Mouse (Mus musculus) forebrain, embryonic 12.5 days (tissue): ENCODE data around the gene Phlpp2. TPM values are rescaled to one million over a fixed set of nuclear protein-coding genes. Genes with fewer than 3 reads are reported as not detected.

Experiments
- ATAC-seq: fragments of 200-750 bp; cut with Nextera tagmentation; 2 replicates; pipeline ENCODE4 v1.8.0; 2017; ENCODE audit warnings: moderate TSS enrichment; ENCODE audit not compliant: low FRiP score
- H3K27ac ChIP-seq: fragments of 300-500 bp; sonication (generic); 2 replicates; pipeline ENCODE4 v1.5.1; 2016; ENCODE audit warnings: mild to moderate bottlenecking
- H3K27me3 ChIP-seq: fragments of 300-500 bp; sonication (generic); 2 replicates; pipeline ENCODE4 v1.6.1; 2016; ENCODE audit warnings: mild to moderate bottlenecking
- H3K36me3 ChIP-seq: fragments of 300-500 bp; sonication (generic); replicated peaks from 2 replicates; pipeline ENCODE4 v1.6.1; 2016; ENCODE audit warnings: mild to moderate bottlenecking
- H3K4me1 ChIP-seq: fragments of 300-500 bp; sonication (generic); 2 replicates; pipeline ENCODE4 v1.6.1; 2016
- H3K4me2 ChIP-seq: fragments of 300-500 bp; sonication (generic); 2 replicates; pipeline ENCODE4 v1.6.1; 2016; ENCODE audit warnings: mild to moderate bottlenecking, moderate library complexity
- H3K4me3 ChIP-seq: fragments of 300-500 bp; sonication (generic); replicated peaks from 2 replicates; pipeline ENCODE4 v1.5.1; 2016; ENCODE audit warnings: mild to moderate bottlenecking
- H3K9ac ChIP-seq: fragments of 300-500 bp; sonication (generic); 2 replicates; pipeline ENCODE4 v1.6.1; 2016; ENCODE audit warnings: mild to moderate bottlenecking
- H3K9me3 ChIP-seq: fragments of 300-500 bp; sonication (generic); 2 replicates; pipeline ENCODE4 v1.6.1; 2016
- WGBS: fragments of 180-500 bp; shearing (Covaris S2); methylation state at CpG from one replicate; pipeline ENCODE4 v1.1.7; 2016; 5-methylcytosine and 5-hydroxymethylcytosine counted together
- polyA plus RNA-seq: library from polyadenylated mRNA; unstranded; fragments of >200 nt; fragmentation: Nextera tagmentation; extraction: Ambion mirVana; gene quantifications from 2 replicates; pipeline ENCODE4 v1.2.1, GENCODE M21; 2016

Gene Phlpp2
- polyA plus RNA-seq, 1 experiment from 2014 or later: 3.9 TPM

- no peak overlapping the region for H3K9ac ChIP-seq
- no peak overlapping the region for H3K4me3 ChIP-seq
- no peak for ATAC-seq
- H3K4me1 ChIP-seq: no peaks in the 10 kb centered on the region
- no peaks in the 10 kb centered on the region for H3K27me3 ChIP-seq
- no peak overlapping the region for H3K4me2 ChIP-seq
- peaks cover 30% of the 10 kb centered on the region for H3K36me3 ChIP-seq
- no peak overlapping the region for H3K27ac ChIP-seq
- H3K9me3 ChIP-seq: no peaks in the 10 kb centered on the region
- 93% methylated on average over 3 of the region's 3 CpGs for WGBS
These were observed 38.6 kb downstream of the Phlpp2 start for GRCm38 (mm10) chr8:109906907-109907306.

DNA sequence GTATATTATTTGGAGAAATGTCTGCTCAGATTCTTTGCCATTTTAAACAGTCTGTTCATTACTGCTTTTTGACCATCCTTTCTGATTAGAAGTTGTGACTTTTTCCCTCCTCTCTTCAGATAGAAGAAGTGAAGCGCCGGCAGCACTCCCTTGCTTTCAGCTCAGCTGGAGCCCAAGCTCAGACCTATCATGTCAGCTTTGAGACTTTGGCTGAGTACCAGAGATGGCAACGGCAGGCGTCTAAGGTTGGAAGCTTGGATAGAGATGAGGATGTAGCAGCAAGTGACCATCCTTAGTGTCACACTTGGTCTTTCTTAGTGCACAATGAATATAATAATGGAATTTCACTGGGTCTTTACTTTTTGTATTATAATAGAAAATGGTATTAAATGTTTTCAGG, 39.0 kb downstream of the Phlpp2 start:
- 91% methylated on average over 4 of the region's 4 CpGs for WGBS

DNA sequence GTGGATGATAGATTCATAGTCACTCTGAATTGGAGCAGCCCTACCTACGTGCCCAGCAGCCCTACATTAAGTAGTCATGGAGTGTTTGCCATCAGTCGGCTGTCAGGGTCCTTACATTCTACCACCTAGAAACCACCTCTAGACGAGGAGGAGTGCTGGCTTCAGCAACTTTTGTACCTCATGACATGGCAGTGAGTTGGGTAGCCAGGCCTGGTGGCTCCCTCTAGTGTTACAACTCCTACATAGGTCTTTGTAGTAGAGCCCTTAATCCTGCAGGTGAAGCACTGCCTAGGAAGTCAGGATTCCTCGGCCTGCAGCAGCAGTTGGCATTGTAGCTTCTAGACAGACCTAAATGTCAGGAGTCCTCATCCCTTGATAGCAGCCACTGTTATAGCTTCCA, 48.9 kb downstream of the Phlpp2 start:
- Histone ChIP-seq H3K9ac (no peak overlapping the region), H3K4me1 (no peaks in the 10 kb centered on the region), H3K4me3 (no peak overlapping the region), H3K9me3 (no peaks in the 10 kb centered on the region), H3K27me3 (no peaks in the 10 kb centered on the region), H3K4me2 (no peak overlapping the region), H3K36me3 (peaks cover 55% of the 10 kb centered on the region), H3K27ac (no peak overlapping the region)
- WGBS: 56% methylated on average over 4 of the region's 4 CpGs
- ATAC-seq: no peak

More for the DNA sequence above, 39.0 kb downstream of the Phlpp2 start:
- no peaks in the 10 kb centered on the region for H3K27me3 ChIP-seq
- H3K4me2 ChIP-seq: no peak overlapping the region
- peaks cover 32% of the 10 kb centered on the region for H3K36me3 ChIP-seq
- no peak for ATAC-seq
- H3K4me1 ChIP-seq: no peaks in the 10 kb centered on the region
- H3K9me3 ChIP-seq: no peaks in the 10 kb centered on the region
- H3K9ac ChIP-seq: no peak overlapping the region
- H3K27ac ChIP-seq: no peak overlapping the region
- no peak overlapping the region for H3K4me3 ChIP-seq

DNA sequence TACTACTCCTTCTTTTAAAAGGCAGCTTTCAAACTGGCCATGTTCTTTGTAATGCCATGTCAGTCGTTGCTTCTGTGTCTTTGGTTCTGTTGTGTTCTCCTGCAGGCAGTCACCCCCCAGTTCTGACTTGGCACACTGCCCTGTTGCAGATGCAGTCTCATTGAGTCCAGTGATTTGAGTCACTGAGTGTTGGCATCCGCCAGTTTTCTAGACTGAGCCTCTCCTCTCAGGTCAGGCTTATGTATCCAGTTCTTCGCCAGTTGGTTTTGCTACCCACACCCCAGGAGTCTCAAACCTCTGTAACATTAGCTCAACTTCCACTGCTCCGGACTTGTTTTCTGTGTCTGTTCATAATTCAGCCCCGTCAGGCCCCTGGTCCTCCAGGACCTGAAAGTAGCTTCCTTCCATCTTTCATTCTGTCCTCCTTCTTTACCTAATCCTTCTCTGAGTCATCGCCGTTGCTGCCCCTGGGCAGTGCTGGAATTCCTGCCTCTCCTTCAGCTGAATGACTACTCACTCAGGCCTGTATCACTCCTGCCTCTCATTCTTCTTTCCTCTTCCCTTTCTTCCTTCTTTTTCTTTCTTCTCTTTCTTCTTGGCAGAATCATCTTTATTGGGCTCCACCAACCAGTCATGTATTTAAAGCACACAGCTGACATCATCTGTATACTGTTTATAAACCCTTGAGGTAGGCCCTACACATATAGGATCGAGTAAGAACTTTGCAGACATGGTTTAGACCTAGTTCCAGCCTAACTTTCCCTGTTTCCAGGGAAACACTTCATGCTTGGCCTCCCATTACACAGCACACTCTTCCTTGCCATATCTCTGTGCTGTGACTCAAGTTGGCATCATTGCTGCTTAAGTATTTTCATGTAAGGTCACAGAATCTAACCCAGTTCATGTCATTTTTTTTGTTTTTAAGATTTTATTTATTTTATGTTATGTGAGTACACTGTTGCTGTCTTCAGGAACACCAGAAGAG, 52.4 kb downstream of the Phlpp2 start:
- no peak overlapping the region for H3K9ac ChIP-seq
- peaks cover 44% of the 10 kb centered on the region for H3K36me3 ChIP-seq
- no peaks in the 10 kb centered on the region for H3K27me3 ChIP-seq
- no peaks in the 10 kb centered on the region for H3K4me1 ChIP-seq
- 90% methylated on average over 8 of the region's 8 CpGs for WGBS
- no peak for ATAC-seq
- no peaks in the 10 kb centered on the region for H3K9me3 ChIP-seq
- no peak overlapping the region for H3K27ac ChIP-seq
- H3K4me2 ChIP-seq: no peak overlapping the region
- no peak overlapping the region for H3K4me3 ChIP-seq

DNA sequence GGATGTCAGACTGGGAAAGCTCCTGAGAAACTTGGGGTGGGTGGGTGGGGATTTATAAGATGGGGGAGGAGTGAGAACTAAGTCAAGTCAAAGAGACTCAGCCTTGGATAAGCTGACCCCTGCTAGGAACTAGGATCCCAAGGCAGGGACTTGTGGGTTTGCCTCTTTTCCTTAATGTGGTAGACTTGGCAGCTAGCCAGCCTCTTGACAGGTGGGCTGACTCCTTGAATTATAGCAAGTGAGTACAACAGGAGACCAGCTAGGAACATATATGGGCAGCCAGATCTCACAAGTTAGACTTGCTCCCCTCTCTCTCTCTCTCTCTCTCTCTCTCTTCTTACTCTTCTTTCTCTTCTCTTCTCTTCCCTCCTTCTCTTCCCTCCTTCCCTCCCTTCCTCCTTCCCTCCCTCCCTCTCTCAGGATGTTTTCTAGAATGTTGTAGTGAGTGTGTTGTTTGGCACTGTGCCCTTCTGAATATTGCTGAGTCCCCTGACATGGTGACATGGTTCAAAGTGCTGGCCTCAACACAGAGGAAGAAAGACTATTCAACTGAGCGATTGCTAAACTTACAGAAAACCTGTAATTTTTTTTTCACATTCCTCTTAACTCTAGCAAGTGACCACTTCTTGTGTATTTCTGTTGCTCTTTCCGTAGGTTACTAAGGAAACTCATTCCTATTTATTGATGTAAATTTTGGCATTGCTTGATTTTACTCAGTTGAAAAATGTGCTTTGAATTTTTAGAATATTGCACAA, 73.4 kb downstream of the Phlpp2 start:
- ATAC-seq: no peak
- WGBS: 83% methylated on average over 2 of the region's 2 CpGs
- H3K27me3 ChIP-seq: no peaks in the 10 kb centered on the region
- H3K4me3 ChIP-seq: no peak overlapping the region
- no peak overlapping the region for H3K4me2 ChIP-seq
- no peak overlapping the region for H3K9ac ChIP-seq
- H3K36me3 ChIP-seq: peaks cover 55% of the 10 kb centered on the region
- H3K4me1 ChIP-seq: no peaks in the 10 kb centered on the region
- no peak overlapping the region for H3K27ac ChIP-seq
- H3K9me3 ChIP-seq: no peaks in the 10 kb centered on the region

DNA sequence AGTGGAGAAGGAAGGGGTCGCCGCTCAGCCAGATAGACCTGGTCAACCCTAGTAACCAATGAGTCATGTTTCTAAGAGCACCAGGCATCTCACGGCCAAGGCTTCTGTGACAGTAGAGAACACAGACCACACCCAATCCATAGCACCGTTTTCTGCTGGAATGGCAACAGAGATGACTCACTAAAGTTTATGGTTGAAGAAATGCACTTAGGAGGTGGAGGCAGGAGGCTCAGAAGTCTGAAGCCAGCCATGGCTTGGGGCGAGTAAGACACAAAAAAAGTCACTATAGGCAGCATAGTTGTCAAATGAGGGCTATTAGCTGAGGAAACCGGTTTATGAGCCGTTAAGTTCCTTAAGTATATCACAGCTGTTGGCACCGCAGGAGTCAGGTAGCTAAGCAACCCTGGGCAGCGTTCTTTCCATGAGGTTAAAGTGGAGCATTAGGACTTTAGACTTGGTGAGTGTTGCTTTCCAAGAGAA, 76.9 kb downstream of the Phlpp2 start:
- H3K36me3 ChIP-seq: peaks cover 28% of the 10 kb centered on the region
- ATAC-seq: no peak
- 68% methylated on average over 9 of the region's 9 CpGs for WGBS
- H3K27me3 ChIP-seq: peaks cover 16% of the 10 kb centered on the region; the same call in 1 of the 2 replicates
- no peak overlapping the region for H3K4me3 ChIP-seq
- no peak overlapping the region for H3K27ac ChIP-seq
- no peaks in the 10 kb centered on the region for H3K9me3 ChIP-seq
- H3K9ac ChIP-seq: no peak overlapping the region
- peaks cover 13% of the 10 kb centered on the region for H3K4me1 ChIP-seq
- no peak overlapping the region for H3K4me2 ChIP-seq

GRCm38 (mm10) chr8:109945694-109946093, 77.4 kb downstream of the Phlpp2 start:
- WGBS: 88% methylated on average over 7 of the region's 7 CpGs
- no peak overlapping the region for H3K4me3 ChIP-seq
- no peak overlapping the region for H3K27ac ChIP-seq
- no peak overlapping the region for H3K4me2 ChIP-seq
- peaks cover 13% of the 10 kb centered on the region for H3K4me1 ChIP-seq
- no peak for ATAC-seq
- H3K36me3 ChIP-seq: peaks cover 23% of the 10 kb centered on the region
- H3K27me3 ChIP-seq: peaks cover 16% of the 10 kb centered on the region; the same call in 1 of the 2 replicates
- H3K9ac ChIP-seq: no peak overlapping the region
- H3K9me3 ChIP-seq: no peaks in the 10 kb centered on the region

DNA sequence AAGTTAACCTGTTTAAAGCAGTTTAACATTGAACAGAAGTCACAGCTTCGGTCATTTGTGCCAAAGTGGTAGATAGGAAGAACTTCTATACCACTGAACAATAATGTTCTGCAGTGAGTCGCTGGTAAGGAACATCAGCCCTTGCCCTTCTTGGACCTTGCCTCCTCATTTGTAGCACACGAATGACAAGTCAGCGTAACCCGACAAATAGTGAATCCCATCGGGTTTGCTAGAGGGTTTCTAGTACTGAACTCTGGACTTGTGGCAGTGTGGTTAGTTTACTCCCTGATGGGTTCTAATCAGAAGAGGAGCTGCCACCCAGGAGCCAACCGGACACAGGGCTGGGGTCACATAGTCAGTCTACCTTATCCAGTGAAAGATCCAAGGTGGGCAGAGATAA, 77.9 kb downstream of the Phlpp2 start:
- no peak overlapping the region for H3K9ac ChIP-seq
- no peak overlapping the region for H3K4me3 ChIP-seq
- H3K4me2 ChIP-seq: no peak overlapping the region
- H3K27me3 ChIP-seq: peaks cover 16% of the 10 kb centered on the region; the same call in 1 of the 2 replicates
- H3K36me3 ChIP-seq: peaks cover 18% of the 10 kb centered on the region
- H3K4me1 ChIP-seq: peaks cover 15% of the 10 kb centered on the region
- 89% methylated on average over 7 of the region's 7 CpGs for WGBS
- no peaks in the 10 kb centered on the region for H3K9me3 ChIP-seq
- ATAC-seq: no peak
- no peak overlapping the region for H3K27ac ChIP-seq

GRCm38 (mm10) chr8:109947447-109948284, 79.3 kb downstream of the Phlpp2 start:
- WGBS: 2% methylated on average over 26 of the region's 26 CpGs

GRCm38 (mm10) chr8:109948285-109948564, 79.9 kb downstream of the Phlpp2 start:
- 6% methylated on average over 19 of the region's 19 CpGs for WGBS
- peaks cover 9% of the 10 kb centered on the region; the same call in 1 of the 2 replicates for H3K36me3 ChIP-seq
- peaks cover 16% of the 10 kb centered on the region; the same call in 1 of the 2 replicates for H3K27me3 ChIP-seq
- H3K9ac ChIP-seq: peak overlapping the region; percentile 26; the same call in 1 of the 2 replicates
- peak overlapping the region; percentile 70 for H3K4me2 ChIP-seq
- H3K4me3 ChIP-seq: peak overlapping the region; percentile 42
- no peak overlapping the region for H3K27ac ChIP-seq
- 0 out of 2 replicates have a peak, but pooled peaks have one; percentile 58 for ATAC-seq
- peaks cover 28% of the 10 kb centered on the region for H3K4me1 ChIP-seq
- no peaks in the 10 kb centered on the region for H3K9me3 ChIP-seq

More at GRCm38 (mm10) chr8:109947447-109948284, 79.3 kb downstream of the Phlpp2 start:
- Histone ChIP-seq H3K9ac (peak overlapping the region; percentile 26; the same call in 1 of the 2 replicates), H3K9me3 (no peaks in the 10 kb centered on the region), H3K4me1 (peaks cover 28% of the 10 kb centered on the region), H3K36me3 (peaks cover 13% of the 10 kb centered on the region; the same call in 1 of the 2 replicates), H3K27me3 (peaks cover 16% of the 10 kb centered on the region; the same call in 1 of the 2 replicates), H3K4me3 (peak overlapping the region; percentile 42), H3K4me2 (peak overlapping the region; percentile 70), H3K27ac (no peak overlapping the region)
- peak; percentile 65 for ATAC-seq

GRCm38 (mm10) chr8:109952171-109952570, 83.8 kb downstream of the Phlpp2 start:
- Histone ChIP-seq H3K4me3 (no peak overlapping the region), H3K4me1 (peaks cover 43% of the 10 kb centered on the region), H3K27ac (no peak overlapping the region), H3K27me3 (peaks cover 16% of the 10 kb centered on the region; the same call in 1 of the 2 replicates), H3K9ac (no peak overlapping the region), H3K4me2 (no peak overlapping the region), H3K9me3 (no peaks in the 10 kb centered on the region), H3K36me3 (no peaks in the 10 kb centered on the region)
- ATAC-seq: no peak
- 77% methylated on average over 7 of the region's 7 CpGs for WGBS
